In genomic region chr14:103648623-103649255, GRCm38 (mm10) we compare ENCODE assay signal across 8 mouse cellular contexts. TPM values are rescaled to one million over a fixed set of nuclear protein-coding genes. Genes with fewer than 3 reads are reported as not detected.
DNase-seq lines count a peak whose midpoint lies in the region; ATAC-seq and TF ChIP-seq lines count a peak whose summit lies in the region.

No protein-coding gene starts in this region.

- no peak overlapping the region for H3K9ac ChIP-seq in hindbrain, postnatal 0 days (replicated peaks; ENCODE audit: low read length)
- H3K9ac ChIP-seq in neural tube, embryonic 14.5 days (replicated peaks; ENCODE audit: low read depth, low read length): no peak overlapping the region
- H3K9ac ChIP-seq in intestine, postnatal 0 days (ENCODE audit: low read depth, low read length): no peak overlapping the region
- H3K9ac ChIP-seq in heart, embryonic 11.5 days (ENCODE audit: low read depth, low read length): no peak overlapping the region
- no peak overlapping the region for H3K9ac ChIP-seq in liver, embryonic 12.5 days

- H3K4me2 ChIP-seq in hindbrain, postnatal 0 days (ENCODE audit: low read depth, low read length): peak overlapping the region; percentile 79
- peak overlapping the region; percentile 30; the same call in 1 of the 2 replicates for H3K4me2 ChIP-seq in neural tube, embryonic 14.5 days (ENCODE audit: low read depth, low read length)
- no peak overlapping the region for H3K4me2 ChIP-seq in intestine, postnatal 0 days (replicated peaks; ENCODE audit: low read depth)
- no peak overlapping the region for H3K4me2 ChIP-seq in heart, embryonic 11.5 days
- H3K4me2 ChIP-seq in liver, embryonic 12.5 days: no peak overlapping the region

- no peaks in the 10 kb centered on the region for H3K36me3 ChIP-seq in hindbrain, postnatal 0 days (ENCODE audit: insufficient read depth, low read length)
- H3K36me3 ChIP-seq in neural tube, embryonic 14.5 days (ENCODE audit: control insufficient read depth, insufficient read depth, low read length): no peaks in the 10 kb centered on the region
- no peaks in the 10 kb centered on the region for H3K36me3 ChIP-seq in intestine, postnatal 0 days (ENCODE audit: control insufficient read depth, insufficient read depth)
- H3K36me3 ChIP-seq in heart, embryonic 11.5 days (ENCODE audit: control insufficient read depth, insufficient read depth, low read length): no peaks in the 10 kb centered on the region
- no peaks in the 10 kb centered on the region for H3K36me3 ChIP-seq in liver, embryonic 12.5 days

- H3K4me1 ChIP-seq in hindbrain, postnatal 0 days (ENCODE audit: insufficient read depth, low read length): peaks cover 5% of the 10 kb centered on the region
- peaks cover 23% of the 10 kb centered on the region for H3K4me1 ChIP-seq in neural tube, embryonic 14.5 days (ENCODE audit: control insufficient read depth, insufficient read depth, low read length)
- H3K4me1 ChIP-seq in intestine, postnatal 0 days (replicated peaks; ENCODE audit: control insufficient read depth, insufficient read depth, low read length): no peaks in the 10 kb centered on the region
- no peaks in the 10 kb centered on the region for H3K4me1 ChIP-seq in heart, embryonic 11.5 days (ENCODE audit: control insufficient read depth, insufficient read depth, low read length)
- H3K4me1 ChIP-seq in liver, embryonic 12.5 days: peaks cover 15% of the 10 kb centered on the region; the same call in 1 of the 2 replicates

- H3K27ac ChIP-seq in hindbrain, postnatal 0 days: peak overlapping the region; percentile 38
- H3K27ac ChIP-seq in neural tube, embryonic 14.5 days (ENCODE audit: low read depth, low read length): no peak overlapping the region
- no peak overlapping the region for H3K27ac ChIP-seq in intestine, postnatal 0 days (ENCODE audit: low read depth, low read length)
- no peak overlapping the region for H3K27ac ChIP-seq in heart, embryonic 11.5 days (ENCODE audit: low read depth, low read length)
- no peak overlapping the region for H3K27ac ChIP-seq in liver, embryonic 12.5 days

- 19% methylated on average over 12 of the region's 12 CpGs for WGBS in hindbrain, postnatal 0 days
- 23% methylated on average over 12 of the region's 12 CpGs for WGBS in neural tube, embryonic 14.5 days
- WGBS in intestine, postnatal 0 days: 40% methylated on average over 12 of the region's 12 CpGs
- 55% methylated on average over 12 of the region's 12 CpGs for whole genome bisulfite sequencing in heart, embryonic 11.5 days (ENCODE audit: insufficient replicate concordance)
- 47% methylated on average over 12 of the region's 12 CpGs for WGBS in liver, embryonic 12.5 days (ENCODE audit: insufficient replicate concordance)

- intact Hi-C loops in left cerebral cortex, postnatal 4 days (cut with DNase I): no loop called here

- no peaks in the 10 kb centered on the region for H3K27me3 ChIP-seq in hindbrain, postnatal 0 days (ENCODE audit: insufficient read depth, low read length)
- H3K27me3 ChIP-seq in neural tube, embryonic 14.5 days (ENCODE audit: control insufficient read depth, insufficient read depth, low read length): peaks cover 3% of the 10 kb centered on the region; the same call in 1 of the 2 replicates
- H3K27me3 ChIP-seq in intestine, postnatal 0 days (replicated peaks; ENCODE audit: control insufficient read depth, insufficient read depth, low read length): peaks cover 18% of the 10 kb centered on the region; the same call in 1 of the 2 replicates
- H3K27me3 ChIP-seq in heart, embryonic 11.5 days (ENCODE audit: control insufficient read depth, insufficient read depth, low read length): peaks cover 31% of the 10 kb centered on the region
- H3K27me3 ChIP-seq in liver, embryonic 12.5 days (replicated peaks): peaks cover 42% of the 10 kb centered on the region

- ATAC-seq in hindbrain, postnatal 0 days: no peak
- ATAC-seq in neural tube, embryonic 14.5 days (ENCODE audit: low read depth): no peak
- ATAC-seq in intestine, postnatal 0 days: no peak
- ATAC-seq in heart, embryonic 11.5 days (replicated peaks; ENCODE audit: insufficient number of reproducible peaks, low FRiP score, low TSS enrichment): no peak
- no peak for ATAC-seq in liver, embryonic 12.5 days

- TF ChIP-seq CTCF in hindbrain, postnatal 0 days (IDR thresholded peaks at IDR 0.05; ENCODE audit: low read depth): no peak
- TF ChIP-seq CTCF in intestine, postnatal 0 days (IDR thresholded peaks at IDR 0.05; ENCODE audit: low read depth): no peak

- peak overlapping the region; percentile 9; the same call in 1 of the 2 replicates for H3K4me3 ChIP-seq in hindbrain, postnatal 0 days (ENCODE audit: low read length)
- H3K4me3 ChIP-seq in neural tube, embryonic 14.5 days (ENCODE audit: low read depth, low read length): peak overlapping the region; percentile 8; the same call in 1 of the 2 replicates
- H3K4me3 ChIP-seq in intestine, postnatal 0 days (ENCODE audit: low read depth, low read length): no peak overlapping the region
- no peak overlapping the region for H3K4me3 ChIP-seq in heart, embryonic 11.5 days (ENCODE audit: low read depth, low read length)
- H3K4me3 ChIP-seq in liver, embryonic 12.5 days: no peak overlapping the region

- DNase-seq in left cerebral cortex, postnatal 4 days: peak; percentile 5
- DNase-seq in left cerebral cortex, adult 9 months (ENCODE audit: low spot score in 2 of 2): no peak
- DNase-seq in cerebellum, postnatal 14 days: peak; percentile 16 to 43
- DNase-seq in hindbrain, postnatal 0 days (ENCODE audit: low spot score): peak; percentile 82

- no peaks in the 10 kb centered on the region for H3K9me3 ChIP-seq in hindbrain, postnatal 0 days (ENCODE audit: low read length)
- H3K9me3 ChIP-seq in neural tube, embryonic 14.5 days (ENCODE audit: control insufficient read depth, low read length): no peaks in the 10 kb centered on the region
- H3K9me3 ChIP-seq in intestine, postnatal 0 days (ENCODE audit: control insufficient read depth): no peaks in the 10 kb centered on the region
- H3K9me3 ChIP-seq in heart, embryonic 11.5 days (replicated peaks; ENCODE audit: control insufficient read depth, low read length): no peaks in the 10 kb centered on the region
- H3K9me3 ChIP-seq in liver, embryonic 12.5 days (replicated peaks): no peaks in the 10 kb centered on the region

RNA-seq across cellular contexts. Expression of gene Slain1, which starts 1.3 kb away (rescaled TPM):
- 10 to 100 TPM; 82.2 to 93.0 TPM for total RNA-seq in left cerebral cortex, postnatal 4 days (2021)
- total RNA-seq in hindbrain, postnatal 0 days (2014; rRNA removed): 59.5 and 60.3 TPM in 2 replicates
- 14.5 and 15.0 TPM in 2 replicates for polyA plus RNA-seq in hindbrain, postnatal 0 days (2015; fragmentation: Nextera tagmentation; extraction: Ambion mirVana)
- 23.7 and 25.9 TPM in 2 replicates for polyA plus RNA-seq in neural tube, embryonic 14.5 days (2014; fragmentation: Nextera tagmentation; extraction: Ambion mirVana)
- 1.3 and 1.8 TPM in 2 replicates for polyA plus RNA-seq in intestine, postnatal 0 days (2015; fragmentation: Nextera tagmentation; extraction: Ambion mirVana)
- polyA plus RNA-seq in heart, embryonic 11.5 days (2014; fragmentation: Nextera tagmentation; extraction: Ambion mirVana): 0.54 and 0.90 TPM in 2 replicates
- 0.47 and 0.82 TPM in 2 replicates for polyA plus RNA-seq in liver, embryonic 12.5 days (2016; fragmentation: Nextera tagmentation; extraction: Ambion mirVana)

Comparison
In these comparisons a context has a peak if more than half of its experiments do, and no peak if none do; other contexts are left out.
1. DNase-seq: peak in left cerebral cortex, postnatal 4 days (single experiment), cerebellum, postnatal 14 days (2 of 2) and hindbrain, postnatal 0 days (single experiment); none in left cerebral cortex, adult 9 months (0 of 2).
2. H3K4me2 ChIP-seq: peak in hindbrain, postnatal 0 days (single experiment) and neural tube, embryonic 14.5 days (single experiment); none in intestine, postnatal 0 days (single experiment), heart, embryonic 11.5 days (single experiment) and liver, embryonic 12.5 days (single experiment).
3. H3K4me3 ChIP-seq: peak in hindbrain, postnatal 0 days (single experiment) and neural tube, embryonic 14.5 days (single experiment); none in intestine, postnatal 0 days (single experiment), heart, embryonic 11.5 days (single experiment) and liver, embryonic 12.5 days (single experiment).